9 mouse cellular contexts compared by ENCODE assay signal in the genomic region with DNA sequence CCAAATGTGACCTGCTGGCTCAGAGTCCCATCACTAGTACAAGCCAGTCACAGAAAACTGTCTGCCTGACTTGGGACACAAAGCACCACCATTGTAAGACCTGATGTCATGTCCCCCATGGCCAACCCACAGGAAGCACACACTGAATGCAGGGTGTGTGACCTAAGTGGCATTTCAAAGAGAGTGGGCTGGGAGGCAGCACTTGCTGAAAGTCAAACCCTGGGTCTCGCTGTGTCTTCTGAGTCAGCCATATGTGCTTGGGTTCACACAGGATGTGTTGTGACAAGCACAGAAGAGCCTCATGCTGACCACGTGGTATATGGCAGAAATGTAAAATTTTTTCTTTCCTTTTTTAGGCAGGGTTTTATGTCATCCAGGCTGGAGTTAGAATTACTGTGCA. TPM values are rescaled to one million over a fixed set of nuclear protein-coding genes. Genes with fewer than 3 reads are reported as not detected.
A peak's percentile ranks its signal among the peaks of the same experiment; 100 is the strongest.
DNase-seq lines count a peak whose midpoint lies in the region; ATAC-seq and TF ChIP-seq lines count a peak whose summit lies in the region.
"Had no signal": no experiment of that assay in that cellular context is flagged by ENCODE, and none has a peak within 500 bp of the region (broad histone marks: within the 10 kb centered on the region; RNA-seq: fewer than 3 reads in every experiment).

No protein-coding gene starts in this region.

- H3K9me3 ChIP-seq in lung, postnatal 0 days (ENCODE audit: low read length), result no peaks in the 10 kb centered on the region
- no peaks in the 10 kb centered on the region for H3K9me3 ChIP-seq in hindbrain, embryonic 13.5 days

- no peak for TF ChIP-seq CTCF in gastrocnemius, adult 2 months (IDR thresholded peaks at IDR 0.05)
- no peak for TF ChIP-seq CTCF in lung, postnatal 0 days (IDR thresholded peaks at IDR 0.05)

- intact Hi-C loops in gastrocnemius, adult 2 months (cut with DNase I), result no loop called here

- WGBS in lung, postnatal 0 days, result 43% methylated on average over 2 of the region's 2 CpGs
- WGBS in hindbrain, embryonic 13.5 days, result 81% methylated on average over 2 of the region's 2 CpGs

- TF ChIP-seq EP300 in lung, postnatal 0 days (IDR thresholded peaks at IDR 0.05), result peak; percentile 29; the same call in 1 of the 2 replicates

- no peak overlapping the region for H3K4me3 ChIP-seq in gastrocnemius, adult 2 months
- no peak overlapping the region for H3K4me3 ChIP-seq in lung, postnatal 0 days (ENCODE audit: low read depth, low read length)
- H3K4me3 ChIP-seq in hindbrain, embryonic 13.5 days, result no peak overlapping the region

- no peaks in the 10 kb centered on the region for H3K36me3 ChIP-seq in lung, postnatal 0 days (ENCODE audit: insufficient read depth, low read length)
- H3K36me3 ChIP-seq in hindbrain, embryonic 13.5 days, result no peaks in the 10 kb centered on the region

- H3K4me2 ChIP-seq in lung, postnatal 0 days (replicated peaks; ENCODE audit: low read depth, low read length), result no peak overlapping the region
- no peak overlapping the region for H3K4me2 ChIP-seq in hindbrain, embryonic 13.5 days

- no peak overlapping the region for H3K9ac ChIP-seq in lung, postnatal 0 days (replicated peaks; ENCODE audit: low read depth)
- 0 out of 2 replicates have a peak overlapping the region, but pooled peaks have one; percentile 13 for H3K9ac ChIP-seq in hindbrain, embryonic 13.5 days

- no peaks in the 10 kb centered on the region for H3K27me3 ChIP-seq in lung, postnatal 0 days (replicated peaks; ENCODE audit: insufficient read depth, low read length)
- no peaks in the 10 kb centered on the region for H3K27me3 ChIP-seq in hindbrain, embryonic 13.5 days

- peak; percentile 67 for ATAC-seq in lung, postnatal 0 days
- no peak for ATAC-seq in hindbrain, embryonic 13.5 days (ENCODE audit: low FRiP score)
- ATAC-seq in neutrophil, adult 5-6 weeks (ENCODE audit: extremely low read depth, insufficient number of reproducible peaks, low FRiP score, poor library complexity, severe bottlenecking), result peak; percentile 28
- no peak for ATAC-seq in cerebellum, adult (ENCODE audit: insufficient number of reproducible peaks, low FRiP score, low TSS enrichment)

- DNase-seq in gastrocnemius, adult 2 months, result no peak
- DNase-seq in gastrocnemius, postnatal 4 days (ENCODE audit: low spot score in 2 of 2), result no peak
- DNase-seq in lung, postnatal 0 days (ENCODE audit: low spot score), result no peak
- DNase-seq in lung, postnatal 25 days (ENCODE audit: low spot score), result no peak
- no peak for DNase-seq in ovary, postnatal 36 days (ENCODE audit: low spot score)
- DNase-seq: gastrocnemius, postnatal 14 days had no signal

- H3K4me1 ChIP-seq in lung, postnatal 0 days (ENCODE audit: insufficient read depth, low read depth, low read length), result peaks cover 17% of the 10 kb centered on the region
- peaks cover 34% of the 10 kb centered on the region for H3K4me1 ChIP-seq in hindbrain, embryonic 13.5 days (replicated peaks)

- H3K27ac ChIP-seq in gastrocnemius, adult 2 months, result peak overlapping the region; percentile 71
- peak overlapping the region; percentile 38; the same call in 1 of the 2 replicates for H3K27ac ChIP-seq in lung, postnatal 0 days (ENCODE audit: low read length)
- H3K27ac ChIP-seq in hindbrain, embryonic 13.5 days, result no peak overlapping the region; the same call in 1 of the 2 replicates

RNA-seq across cellular contexts. Expression of a gene that starts 20.8 kb away (rescaled TPM):
- total RNA-seq in gastrocnemius, adult 2 months (2021), result 10 to 100 TPM; 12.6 to 25.4 TPM
- total RNA-seq in gastrocnemius, postnatal 4 days (2021), result 10 to 100 TPM; 25.4 to 26.2 TPM
- polyA plus RNA-seq in lung, postnatal 0 days (2015; fragmentation: Nextera tagmentation; extraction: Ambion mirVana), result 96.8 and 106 TPM in 2 replicates
- 26.9 and 30.0 TPM in 2 replicates for polyA plus RNA-seq in hindbrain, embryonic 13.5 days (2015; fragmentation: Nextera tagmentation; extraction: Ambion mirVana)
- total RNA-seq in neutrophil, adult 5-6 weeks (2017), result 46.1 and 53.4 TPM in 2 replicates

RNA-seq across cellular contexts. Expression of a gene that starts 28.9 kb away (rescaled TPM):
- total RNA-seq in gastrocnemius, adult 2 months (2021), result 10 to 100 TPM; 10.6 to 15.5 TPM
- 10 to 100 TPM; 20.4 to 21.0 TPM for total RNA-seq in gastrocnemius, postnatal 4 days (2021)
- polyA plus RNA-seq in lung, postnatal 0 days (2015; fragmentation: Nextera tagmentation; extraction: Ambion mirVana), result 16.0 and 16.7 TPM in 2 replicates
- polyA plus RNA-seq in hindbrain, embryonic 13.5 days (2015; fragmentation: Nextera tagmentation; extraction: Ambion mirVana), result 32.2 and 33.7 TPM in 2 replicates
- 25.7 and 34.3 TPM in 2 replicates for total RNA-seq in neutrophil, adult 5-6 weeks (2017)

RNA-seq across cellular contexts. Expression of a gene that starts 41.6 kb away (rescaled TPM):
- total RNA-seq in gastrocnemius, adult 2 months (2021), result 1 to 10 TPM; 1.6 to 3.7 TPM
- total RNA-seq in gastrocnemius, postnatal 4 days (2021), result under 1 TPM; 0.64 to 0.70 TPM
- polyA plus RNA-seq in lung, postnatal 0 days (2015; fragmentation: Nextera tagmentation; extraction: Ambion mirVana), result 1.4 and 1.7 TPM in 2 replicates
- polyA plus RNA-seq in hindbrain, embryonic 13.5 days (2015; fragmentation: Nextera tagmentation; extraction: Ambion mirVana), result 5.2 and 5.5 TPM in 2 replicates
- not detected in 2 replicates for total RNA-seq in neutrophil, adult 5-6 weeks (2017)

RNA-seq across cellular contexts. Expression of a gene that starts 44.9 kb away (rescaled TPM):
- under 1 TPM in 1 of 2 experiments, not detected in 1; 0.86 TPM for total RNA-seq in gastrocnemius, adult 2 months (2021)
- under 1 TPM; 0.91 to 0.98 TPM for total RNA-seq in gastrocnemius, postnatal 4 days (2021)
- polyA plus RNA-seq in lung, postnatal 0 days (2015; fragmentation: Nextera tagmentation; extraction: Ambion mirVana), result 0.87 and 1.5 TPM in 2 replicates
- polyA plus RNA-seq in hindbrain, embryonic 13.5 days (2015; fragmentation: Nextera tagmentation; extraction: Ambion mirVana), result 1.9 and 3.3 TPM in 2 replicates
- total RNA-seq in neutrophil, adult 5-6 weeks (2017), result 1.2 and 2.9 TPM in 2 replicates

RNA-seq across cellular contexts. Expression of a gene that starts 45.6 kb away (rescaled TPM):
- total RNA-seq in gastrocnemius, adult 2 months (2021), result 1 to 10 TPM; 4.2 to 5.6 TPM
- total RNA-seq in gastrocnemius, postnatal 4 days (2021), result 1 to 10 TPM; 7.1 to 8.3 TPM
- 21.3 and 21.9 TPM in 2 replicates for polyA plus RNA-seq in lung, postnatal 0 days (2015; fragmentation: Nextera tagmentation; extraction: Ambion mirVana)
- 53.6 and 60.2 TPM in 2 replicates for polyA plus RNA-seq in hindbrain, embryonic 13.5 days (2015; fragmentation: Nextera tagmentation; extraction: Ambion mirVana)
- total RNA-seq in neutrophil, adult 5-6 weeks (2017), result 11.1 and 18.3 TPM in 2 replicates

Comparison
In these comparisons a context has a peak if more than half of its experiments do, and no peak if none do; other contexts are left out.
1. ATAC-seq: peak in lung, postnatal 0 days (single experiment) and neutrophil, adult 5-6 weeks (single experiment); none in hindbrain, embryonic 13.5 days (single experiment) and cerebellum, adult (single experiment).